Mouse (Mus musculus) kidney, adult 9 months (tissue): ENCODE results near the gene Apobec3.

Experiments
- DNase-seq: peaks from one replicate; pipeline ENCODE4 v3.0.0; 2022

The Apobec3 gene

GRCm38 (mm10) chr15:79891436-79892212 lies at the start of gene Apobec3:
Apobec3 (plus strand) TSS chr15:79891659.
- DNase-seq, result peak; percentile 62

- no peak for DNase-seq
Measured at GRCm38 (mm10) chr15:79842985-79843384, 48.5 kb upstream of the Apobec3 start.

GRCm38 (mm10) chr15:79845986-79846385 lies 45.5 kb upstream of the Apobec3 start:
- DNase-seq, result no peak

GRCm38 (mm10) chr15:79847100-79847499 lies 44.4 kb upstream of the Apobec3 start:
- DNase-seq, result no peak

- no peak for DNase-seq
Measured at GRCm38 (mm10) chr15:79850143-79850542, 41.3 kb upstream of the Apobec3 start.

- no peak for DNase-seq
Measured at GRCm38 (mm10) chr15:79858979-79859378, 32.5 kb upstream of the Apobec3 start.

GRCm38 (mm10) chr15:79859821-79860220 lies 31.6 kb upstream of the Apobec3 start:
- DNase-seq, result no peak

GRCm38 (mm10) chr15:79867260-79868002 lies 24.0 kb upstream of the Apobec3 start:
- no peak for DNase-seq

- DNase-seq, result no peak
Measured at GRCm38 (mm10) chr15:79873545-79873944, 17.9 kb upstream of the Apobec3 start.

- DNase-seq, result no peak
Measured at GRCm38 (mm10) chr15:79873995-79874394, 17.5 kb upstream of the Apobec3 start.

- no peak for DNase-seq
Measured at GRCm38 (mm10) chr15:79875261-79875995, 16.0 kb upstream of the Apobec3 start.

GRCm38 (mm10) chr15:79878725-79879136 lies 12.7 kb upstream of the Apobec3 start:
- no peak for DNase-seq

GRCm38 (mm10) chr15:79879319-79879718 lies 12.1 kb upstream of the Apobec3 start:
- peak; percentile 85 for DNase-seq

- no peak for DNase-seq
Measured at GRCm38 (mm10) chr15:79880477-79880876, 11.0 kb upstream of the Apobec3 start.

- no peak for DNase-seq
Measured at GRCm38 (mm10) chr15:79882623-79883267, 8.7 kb upstream of the Apobec3 start.

GRCm38 (mm10) chr15:79883352-79883822 lies 8.1 kb upstream of the Apobec3 start:
- DNase-seq, result peak; percentile 93

- DNase-seq, result no peak
Measured at GRCm38 (mm10) chr15:79884820-79885219, 6.6 kb upstream of the Apobec3 start.

GRCm38 (mm10) chr15:79892213-79892541 lies 718 bp downstream of the Apobec3 start:
- DNase-seq, result peak; percentile 69

- DNase-seq, result no peak
Measured at GRCm38 (mm10) chr15:79892995-79893823, 1.8 kb downstream of the Apobec3 start.

- no peak for DNase-seq
Measured at GRCm38 (mm10) chr15:79893824-79894123, 2.3 kb downstream of the Apobec3 start.

GRCm38 (mm10) chr15:79894343-79894742 lies 2.9 kb downstream of the Apobec3 start:
- DNase-seq, result no peak
